Mouse (Mus musculus): ENCODE measurements around the gene Med16.
"Not testable (repeated sequence)": the region's sequence is repeated elsewhere in the genome, so short reads cannot be mapped to it uniquely, and the experiment has no call there.

Med16 gene

GRCm38 (mm10) chr10:79884938-79885337 is 23.8 kb downstream of the Med16 start:
- DNase-seq (ENCODE audit: low spot score): not testable (repeated sequence)

- DNase-seq (ENCODE audit: low spot score): no peak
Observed at GRCm38 (mm10) chr10:79884446-79884845, 24.3 kb downstream of the Med16 start.

- peak; percentile 73 for DNase-seq (ENCODE audit: low spot score)
Observed at GRCm38 (mm10) chr10:79883297-79884084, 25.2 kb downstream of the Med16 start.

GRCm38 (mm10) chr10:79881981-79882380 is 26.7 kb downstream of the Med16 start:
- DNase-seq (ENCODE audit: low spot score): peak; percentile 44

GRCm38 (mm10) chr10:79880721-79881120 is 28.0 kb downstream of the Med16 start:
- peak; percentile 34 for DNase-seq (ENCODE audit: low spot score)

GRCm38 (mm10) chr10:79879527-79879926 is 29.2 kb downstream of the Med16 start:
- no peak for DNase-seq (ENCODE audit: low spot score)

GRCm38 (mm10) chr10:79877757-79878156 is 31.0 kb downstream of the Med16 start:
- no peak for DNase-seq (ENCODE audit: low spot score)

- no peak for DNase-seq (ENCODE audit: low spot score)
Observed at GRCm38 (mm10) chr10:79877174-79877573, 31.5 kb downstream of the Med16 start.

- DNase-seq (ENCODE audit: low spot score): no peak
Observed at GRCm38 (mm10) chr10:79874290-79874862, 34.3 kb downstream of the Med16 start, which contains the start of the genes Prtn3 and Plppr3. TSS of gene Prtn3 (plus strand) at chr10:79874476. TSS of gene Plppr3 (minus strand) at chr10:79874634.

- DNase-seq (ENCODE audit: low spot score): no peak
Observed at GRCm38 (mm10) chr10:79873715-79874289, 34.9 kb downstream of the Med16 start.

- no peak for DNase-seq (ENCODE audit: low spot score)
Observed at GRCm38 (mm10) chr10:79873313-79873712, 35.4 kb downstream of the Med16 start.

GRCm38 (mm10) chr10:79872862-79873261 is 35.9 kb downstream of the Med16 start:
- no peak for DNase-seq (ENCODE audit: low spot score)

- DNase-seq (ENCODE audit: low spot score): no peak
Observed at GRCm38 (mm10) chr10:79871845-79872244, 36.9 kb downstream of the Med16 start.

GRCm38 (mm10) chr10:79866601-79867000 is 42.1 kb downstream of the Med16 start:
- DNase-seq (ENCODE audit: low spot score): no peak

GRCm38 (mm10) chr10:79865801-79866295 is 42.9 kb downstream of the Med16 start:
- no peak for DNase-seq (ENCODE audit: low spot score)

- no peak for DNase-seq (ENCODE audit: low spot score)
Observed at GRCm38 (mm10) chr10:79865189-79865601, 43.5 kb downstream of the Med16 start.

GRCm38 (mm10) chr10:79864351-79865188 is 44.2 kb downstream of the Med16 start:
- no peak for DNase-seq (ENCODE audit: low spot score)

- DNase-seq (ENCODE audit: low spot score): no peak
Observed at GRCm38 (mm10) chr10:79862925-79863324, 45.8 kb downstream of the Med16 start.

- DNase-seq (ENCODE audit: low spot score): no peak
Observed at GRCm38 (mm10) chr10:79862049-79862788, 46.5 kb downstream of the Med16 start.

GRCm38 (mm10) chr10:79861230-79862048 is 47.3 kb downstream of the Med16 start:
- DNase-seq (ENCODE audit: low spot score): no peak
